Mouse (Mus musculus) limb, embryonic 12.5 days (tissue): ENCODE results near the gene Gcg. TPM values are rescaled to one million over a fixed set of nuclear protein-coding genes. Genes with fewer than 3 reads are reported as not detected.
A peak's percentile ranks its signal among the peaks of the same experiment; 100 is the strongest.

Source experiments
- ATAC-seq: fragments of 200-750 bp; cut with Nextera tagmentation; 2 replicates; pipeline ENCODE4 v1.8.0; 2017; ENCODE audit warnings: low read depth, moderate TSS enrichment; ENCODE audit not compliant: insufficient number of reproducible peaks, insufficient read depth, low FRiP score, low TSS enrichment
- H3K27ac ChIP-seq: fragments of 300-500 bp; sonication (generic); 2 replicates; pipeline ENCODE4 v1.5.1; 2016; ENCODE audit warnings: mild to moderate bottlenecking, moderate library complexity
- H3K27me3 ChIP-seq: fragments of 300-500 bp; sonication (generic); 2 replicates; pipeline ENCODE4 v1.6.1; 2016; ENCODE audit warnings: mild to moderate bottlenecking, moderate library complexity
- H3K36me3 ChIP-seq: fragments of 300-500 bp; sonication (generic); 2 replicates; pipeline ENCODE4 v1.6.1; 2016; ENCODE audit warnings: mild to moderate bottlenecking, moderate library complexity
- H3K4me1 ChIP-seq: fragments of 300-500 bp; sonication (generic); replicated peaks from 2 replicates; pipeline ENCODE4 v1.6.1; 2016
- H3K4me2 ChIP-seq: fragments of 300-500 bp; sonication (generic); 2 replicates; pipeline ENCODE4 v1.6.1; 2016; ENCODE audit warnings: mild to moderate bottlenecking, moderate library complexity
- H3K4me3 ChIP-seq: fragments of 300-500 bp; sonication (generic); replicated peaks from 2 replicates; pipeline ENCODE4 v1.5.1; 2016; ENCODE audit warnings: mild to moderate bottlenecking
- H3K9ac ChIP-seq: fragments of 300-500 bp; sonication (generic); replicated peaks from 2 replicates; pipeline ENCODE4 v1.6.1; 2016; ENCODE audit warnings: mild to moderate bottlenecking, moderate library complexity
- H3K9me3 ChIP-seq: fragments of 300-500 bp; sonication (generic); 2 replicates; pipeline ENCODE4 v1.6.1; 2016; ENCODE audit warnings: mild to moderate bottlenecking, moderate library complexity
- WGBS: fragments of 180-500 bp; shearing (Covaris S2); methylation state at CpG from one replicate; pipeline ENCODE4 v1.1.7; 2016; 5-methylcytosine and 5-hydroxymethylcytosine counted together
- polyA plus RNA-seq: library from polyadenylated mRNA; unstranded; fragments of >200 nt; fragmentation: Nextera tagmentation; extraction: Ambion mirVana; gene quantifications from 2 replicates; pipeline ENCODE4 v1.2.1, GENCODE M21; 2016

Gene Gcg
- 0.44 and 0.46 TPM in 2 replicates for polyA plus RNA-seq

GRCm38 (mm10) chr2:62483550-62483949 lies at the start of gene Gcg:
TSS of gene Gcg (minus strand) at chr2:62483650.
- ATAC-seq: no peak
- no peak within 1 kb of the TSS for H3K4me2 ChIP-seq
- no peaks in the 10 kb centered on the region for H3K9me3 ChIP-seq
- no peak within 1 kb of the TSS for H3K9ac ChIP-seq
- 92% methylated on average over 9 of the region's 9 CpGs for WGBS
- H3K27ac ChIP-seq: no peak within 1 kb of the TSS
- no peak within 1 kb of the TSS for H3K4me3 ChIP-seq
- H3K4me1 ChIP-seq: no peaks in the 10 kb centered on the region
- no peaks in the 10 kb centered on the region for H3K36me3 ChIP-seq
- H3K27me3 ChIP-seq: no peaks in the 10 kb centered on the region

- no peaks in the 10 kb centered on the region for H3K4me1 ChIP-seq
- no peak overlapping the region for H3K4me2 ChIP-seq
- ATAC-seq: no peak
Measured at GRCm38 (mm10) chr2:62531065-62531464, 47.6 kb upstream of the Gcg start.

GRCm38 (mm10) chr2:62526399-62526798 lies 42.9 kb upstream of the Gcg start:
- Histone ChIP-seq H3K9ac (no peak overlapping the region), H3K4me1 (no peaks in the 10 kb centered on the region), H3K36me3 (no peaks in the 10 kb centered on the region), H3K27me3 (no peaks in the 10 kb centered on the region), H3K4me2 (no peak overlapping the region), H3K27ac (no peak overlapping the region), H3K9me3 (no peaks in the 10 kb centered on the region), H3K4me3 (no peak overlapping the region)
- ATAC-seq: no peak
- 86% methylated on average over 9 of the region's 9 CpGs for WGBS

More at GRCm38 (mm10) chr2:62531065-62531464, 47.6 kb upstream of the Gcg start:
- Histone ChIP-seq H3K27ac (no peak overlapping the region), H3K36me3 (no peaks in the 10 kb centered on the region), H3K4me3 (no peak overlapping the region), H3K9me3 (no peaks in the 10 kb centered on the region), H3K27me3 (no peaks in the 10 kb centered on the region), H3K9ac (no peak overlapping the region)
- 58% methylated on average over 1 of the region's 1 CpGs for WGBS

DNA sequence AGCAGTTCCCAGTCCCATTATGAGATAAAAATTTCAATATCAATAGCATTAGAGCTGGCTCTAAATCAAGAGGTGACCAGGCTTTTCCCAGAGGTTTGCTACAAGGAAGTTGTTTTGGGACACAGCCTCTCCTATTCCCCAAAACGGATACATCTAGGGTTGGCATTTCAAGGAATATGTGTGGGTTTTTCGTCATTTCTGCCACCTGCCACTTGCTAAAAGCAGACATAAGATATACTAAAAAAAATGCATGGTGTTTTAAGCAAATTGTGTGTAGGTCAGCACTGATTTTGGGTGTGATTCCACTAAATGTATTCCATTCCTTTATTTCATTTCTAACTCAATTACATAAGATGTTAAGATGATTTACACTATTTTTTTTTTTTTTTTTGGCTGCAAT lies 34.3 kb upstream of the Gcg start:
- Histone ChIP-seq H3K4me2 (no peak overlapping the region), H3K27ac (no peak overlapping the region), H3K9me3 (no peaks in the 10 kb centered on the region), H3K27me3 (no peaks in the 10 kb centered on the region), H3K4me1 (no peaks in the 10 kb centered on the region), H3K9ac (no peak overlapping the region), H3K4me3 (no peak overlapping the region), H3K36me3 (no peaks in the 10 kb centered on the region)
- ATAC-seq: no peak
- 76% methylated on average over 2 of the region's 2 CpGs for WGBS

DNA sequence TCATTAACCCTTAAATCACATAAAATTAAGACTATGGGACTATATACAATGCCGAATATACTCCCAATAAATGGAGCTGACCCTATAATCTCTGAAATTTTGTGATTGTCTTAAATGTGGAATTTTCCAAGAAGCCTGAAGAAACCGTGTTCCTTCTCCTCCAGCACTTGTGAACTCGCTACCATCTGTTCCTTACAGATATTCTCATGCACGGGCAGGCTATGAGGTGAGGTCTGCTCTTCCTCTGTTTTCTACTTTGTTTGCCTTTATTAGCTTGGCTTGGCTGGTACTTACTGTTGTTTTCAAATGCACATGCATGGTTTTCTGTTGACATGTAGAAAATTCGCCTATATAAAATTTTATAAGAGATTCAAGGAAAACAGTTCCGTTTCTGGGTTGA lies 31.0 kb upstream of the Gcg start:
- H3K4me1 ChIP-seq: no peaks in the 10 kb centered on the region
- no peaks in the 10 kb centered on the region for H3K36me3 ChIP-seq
- H3K27me3 ChIP-seq: no peaks in the 10 kb centered on the region
- no peak overlapping the region for H3K4me2 ChIP-seq
- no peak overlapping the region for H3K4me3 ChIP-seq
- H3K9me3 ChIP-seq: no peaks in the 10 kb centered on the region
- 78% methylated on average over 6 of the region's 6 CpGs for WGBS
- ATAC-seq: no peak
- no peak overlapping the region for H3K9ac ChIP-seq
- no peak overlapping the region for H3K27ac ChIP-seq

DNA sequence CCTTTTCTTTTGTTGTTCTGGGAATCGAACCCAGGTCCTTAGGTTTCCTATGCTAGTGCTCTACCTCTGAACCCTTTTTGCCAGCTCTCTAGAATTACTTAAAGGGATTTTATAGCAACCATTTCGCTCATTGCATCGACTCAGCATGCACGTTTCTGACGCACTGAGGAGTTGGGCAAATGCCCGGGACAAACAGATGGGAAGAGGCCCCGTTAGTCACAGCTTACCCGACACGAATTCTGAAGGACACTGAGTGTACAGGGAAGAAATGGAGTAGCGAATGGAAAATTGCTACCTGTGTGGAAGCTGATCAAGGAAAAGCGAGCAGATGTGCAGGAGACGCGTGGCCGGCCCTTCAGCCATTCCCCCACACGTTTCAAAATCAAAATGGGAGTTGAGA lies 30.0 kb upstream of the Gcg start:
- 89% methylated on average over 15 of the region's 15 CpGs for WGBS
- no peak overlapping the region for H3K27ac ChIP-seq
- H3K9ac ChIP-seq: no peak overlapping the region
- no peaks in the 10 kb centered on the region for H3K36me3 ChIP-seq
- H3K27me3 ChIP-seq: no peaks in the 10 kb centered on the region
- no peaks in the 10 kb centered on the region for H3K4me1 ChIP-seq
- H3K4me3 ChIP-seq: no peak overlapping the region
- no peaks in the 10 kb centered on the region for H3K9me3 ChIP-seq
- no peak overlapping the region for H3K4me2 ChIP-seq
- no peak for ATAC-seq

DNA sequence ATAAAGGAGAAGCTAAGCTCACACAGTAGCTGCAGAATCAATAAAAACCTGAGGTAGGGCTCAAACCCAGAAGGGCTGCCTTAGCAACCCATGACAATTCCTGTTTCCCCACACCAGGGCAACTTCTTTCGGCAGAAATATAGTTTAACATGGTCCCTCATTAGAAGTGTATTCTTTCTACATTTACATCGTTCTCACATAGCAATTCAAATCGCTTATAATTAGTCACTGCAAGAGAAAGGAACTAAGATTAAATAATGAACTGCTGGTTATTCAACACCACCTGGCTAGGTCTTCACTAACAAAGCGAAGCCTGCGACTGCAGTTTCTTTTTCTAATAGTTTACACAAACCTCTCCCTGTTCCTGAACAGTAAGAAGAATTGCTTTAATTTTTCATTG lies 23.7 kb upstream of the Gcg start:
- no peak for ATAC-seq
- no peaks in the 10 kb centered on the region for H3K4me1 ChIP-seq
- no peaks in the 10 kb centered on the region for H3K9me3 ChIP-seq
- H3K36me3 ChIP-seq: no peaks in the 10 kb centered on the region
- no peak overlapping the region for H3K4me3 ChIP-seq
- no peak overlapping the region for H3K9ac ChIP-seq
- H3K27ac ChIP-seq: no peak overlapping the region
- WGBS: 86% methylated on average over 5 of the region's 5 CpGs
- H3K27me3 ChIP-seq: no peaks in the 10 kb centered on the region
- no peak overlapping the region for H3K4me2 ChIP-seq

DNA sequence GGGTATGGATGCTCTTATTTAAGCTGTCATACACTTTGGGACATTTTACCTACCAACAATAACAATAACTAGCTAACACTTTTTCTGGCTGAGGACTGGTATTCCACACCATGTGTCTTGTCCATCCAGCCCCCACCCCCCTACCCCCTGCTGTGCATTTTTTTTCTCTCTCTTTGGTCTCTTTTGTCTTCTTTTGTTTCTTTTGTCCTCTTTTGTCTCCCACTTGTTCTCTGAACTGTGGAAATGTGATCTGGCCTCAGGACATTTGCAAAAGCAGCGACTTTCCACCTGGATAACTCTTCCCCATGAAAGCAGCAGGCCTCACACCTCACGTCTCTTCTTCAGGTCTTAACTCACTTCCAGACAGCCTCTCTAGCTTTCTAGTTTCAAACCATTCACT lies 23.0 kb upstream of the Gcg start:
- H3K4me2 ChIP-seq: no peak overlapping the region
- no peak for ATAC-seq
- no peak overlapping the region for H3K27ac ChIP-seq
- no peak overlapping the region for H3K4me3 ChIP-seq
- no peaks in the 10 kb centered on the region for H3K27me3 ChIP-seq
- no peaks in the 10 kb centered on the region for H3K36me3 ChIP-seq
- no peaks in the 10 kb centered on the region for H3K4me1 ChIP-seq
- H3K9me3 ChIP-seq: no peaks in the 10 kb centered on the region
- no peak overlapping the region for H3K9ac ChIP-seq
- 57% methylated on average over 2 of the region's 2 CpGs for WGBS

DNA sequence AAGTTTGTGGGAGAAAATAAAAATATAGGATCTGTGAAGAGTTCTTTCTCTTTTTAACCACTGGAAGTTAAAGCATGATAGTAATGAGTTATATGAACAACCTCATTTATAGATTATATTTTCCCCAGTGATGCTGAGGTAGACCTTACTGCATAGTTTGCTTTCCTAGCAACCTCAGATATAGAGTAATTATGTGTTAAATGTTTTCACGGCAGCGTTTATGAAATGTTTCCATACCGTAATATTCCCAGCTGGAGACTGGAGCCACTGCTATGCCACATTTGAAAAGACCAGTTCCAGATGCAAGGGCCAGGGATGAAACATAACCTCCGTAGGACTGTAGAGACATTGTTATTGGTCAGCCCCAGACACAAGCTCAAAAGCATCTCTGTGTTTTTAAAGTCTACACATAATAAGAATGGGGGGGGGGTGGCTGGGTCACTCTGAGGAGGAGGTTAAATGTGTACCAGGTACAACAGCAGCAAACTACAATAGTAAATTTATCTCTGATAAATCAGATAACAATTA lies 20.9 kb upstream of the Gcg start:
- Histone ChIP-seq H3K36me3 (no peaks in the 10 kb centered on the region), H3K9me3 (no peaks in the 10 kb centered on the region), H3K27ac (no peak overlapping the region), H3K27me3 (no peaks in the 10 kb centered on the region), H3K4me3 (no peak overlapping the region), H3K4me1 (no peaks in the 10 kb centered on the region), H3K9ac (no peak overlapping the region), H3K4me2 (no peak overlapping the region)
- 49% methylated on average over 4 of the region's 4 CpGs for WGBS
- ATAC-seq: peak; percentile 56; the same call in 1 of the 2 replicates

GRCm38 (mm10) chr2:62503326-62503725 lies 19.9 kb upstream of the Gcg start:
- WGBS: 77% methylated on average over 5 of the region's 5 CpGs
- no peak overlapping the region for H3K4me2 ChIP-seq
- H3K27ac ChIP-seq: no peak overlapping the region
- H3K27me3 ChIP-seq: no peaks in the 10 kb centered on the region; the same call in 1 of the 2 replicates
- no peaks in the 10 kb centered on the region for H3K9me3 ChIP-seq
- no peaks in the 10 kb centered on the region for H3K4me1 ChIP-seq
- no peak for ATAC-seq
- no peak overlapping the region for H3K9ac ChIP-seq
- no peaks in the 10 kb centered on the region for H3K36me3 ChIP-seq
- H3K4me3 ChIP-seq: no peak overlapping the region

DNA sequence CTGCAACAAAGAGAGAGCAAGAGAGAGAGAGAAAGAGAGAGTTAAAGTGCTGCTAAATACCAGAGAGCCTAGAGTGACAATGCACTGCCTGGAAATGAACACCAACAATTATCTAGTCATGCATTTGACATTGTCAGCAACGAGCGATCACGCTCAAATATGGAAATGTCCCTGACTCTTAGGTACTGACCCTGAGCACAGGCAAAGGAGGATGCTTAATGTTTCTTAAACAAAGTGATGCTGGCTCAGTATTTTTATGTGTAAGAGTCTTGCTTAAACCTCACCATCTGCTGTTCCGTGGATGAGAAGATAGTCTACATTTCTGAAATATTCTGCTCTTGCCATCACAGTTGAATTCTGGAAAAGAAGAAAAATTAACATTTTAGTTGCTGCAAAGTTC lies 19.1 kb upstream of the Gcg start:
- no peaks in the 10 kb centered on the region for H3K36me3 ChIP-seq
- 90% methylated on average over 4 of the region's 4 CpGs for whole genome bisulfite sequencing
- H3K27ac ChIP-seq: no peak overlapping the region

DNA sequence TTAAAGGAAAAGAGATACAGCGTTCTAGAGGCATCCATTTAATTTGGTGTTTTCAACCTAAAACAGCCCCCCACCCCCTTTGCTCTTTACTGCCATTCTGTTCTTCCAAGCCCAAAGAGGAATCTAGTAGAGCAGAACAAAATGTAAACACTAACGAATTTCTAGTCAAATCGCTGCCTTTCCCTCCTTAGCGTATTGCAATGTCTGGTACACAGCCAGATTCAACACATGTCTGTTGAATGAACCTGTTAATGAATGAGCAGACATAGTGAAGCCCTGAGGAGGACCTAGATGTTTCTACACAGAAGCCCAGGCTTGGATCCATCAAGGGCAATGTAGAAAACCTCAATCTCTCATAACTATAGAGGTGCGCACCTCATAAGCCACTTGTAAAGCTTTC lies 15.4 kb upstream of the Gcg start:
- H3K4me1 ChIP-seq: no peaks in the 10 kb centered on the region
- H3K9ac ChIP-seq: no peak overlapping the region
- WGBS: 89% methylated on average over 5 of the region's 5 CpGs
- no peak overlapping the region for H3K4me2 ChIP-seq
- H3K27me3 ChIP-seq: no peaks in the 10 kb centered on the region; the same call in 1 of the 2 replicates
- H3K27ac ChIP-seq: no peak overlapping the region
- H3K36me3 ChIP-seq: no peaks in the 10 kb centered on the region
- ATAC-seq: no peak
- no peak overlapping the region for H3K4me3 ChIP-seq
- no peaks in the 10 kb centered on the region for H3K9me3 ChIP-seq

More for the DNA sequence above, 19.1 kb upstream of the Gcg start:
- H3K27me3 ChIP-seq: no peaks in the 10 kb centered on the region; the same call in 1 of the 2 replicates
- ATAC-seq: no peak
- H3K4me1 ChIP-seq: no peaks in the 10 kb centered on the region
- H3K4me2 ChIP-seq: no peak overlapping the region
- H3K4me3 ChIP-seq: no peak overlapping the region
- no peaks in the 10 kb centered on the region for H3K9me3 ChIP-seq
- H3K9ac ChIP-seq: no peak overlapping the region
